Mouse (Mus musculus): Measurements from ENCODE around the gene Tns4. TPM values are rescaled to one million over a fixed set of nuclear protein-coding genes. Genes with fewer than 3 reads are reported as not detected.

Gene Tns4
- polyA plus RNA-seq, 1 experiment = 2.0 TPM

DNA sequence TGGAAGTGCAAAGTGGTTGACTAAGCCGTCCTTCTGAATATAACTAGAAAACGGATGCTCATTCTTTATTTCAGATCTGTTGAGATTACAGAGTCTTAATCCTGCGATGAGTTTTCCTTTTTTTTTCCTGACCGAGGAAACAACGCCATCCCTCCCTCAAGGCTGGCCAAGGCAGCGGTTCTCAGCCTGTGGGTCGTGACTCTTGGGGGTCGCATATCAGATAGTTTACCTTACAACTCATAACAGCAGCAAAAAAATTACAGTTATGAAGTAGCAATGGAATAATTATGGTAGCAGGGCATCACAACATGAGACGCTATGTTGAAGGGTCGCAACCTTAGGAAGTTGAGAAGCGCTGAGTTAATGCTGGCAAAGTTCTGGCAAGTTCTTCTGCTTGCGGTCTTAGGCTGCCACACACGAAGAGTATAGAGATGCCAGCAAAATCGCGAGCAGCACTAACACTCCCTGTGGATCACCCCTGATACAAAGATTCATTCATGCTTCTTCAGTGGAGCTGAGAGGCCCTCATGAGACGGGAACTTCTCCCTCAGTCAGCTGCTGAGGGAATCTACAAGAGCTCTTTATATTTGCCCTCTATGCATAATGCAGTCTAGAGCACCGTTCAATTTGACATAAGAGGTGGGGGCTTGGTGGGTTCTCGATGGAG, 64.5 kb downstream of the Tns4 start:
- Histone ChIP-seq H3K27ac (ENCODE audit: insufficient read depth, low read depth, low read length) (0 out of 2 replicates have a peak overlapping the region, but pooled peaks have one; percentile 19), H3K4me1 (ENCODE audit: control insufficient read depth, insufficient read depth, low read length) (peaks cover 13% of the 10 kb centered on the region), H3K4me3 (ENCODE audit: insufficient read depth, low read length) (peak overlapping the region; percentile 51)
- no peak for TF ChIP-seq CTCF (IDR thresholded peaks at IDR 0.05; ENCODE audit: low read depth, low read length)
- TF ChIP-seq POLR2A (IDR thresholded peaks at IDR 0.05; ENCODE audit: borderline replicate concordance, low read depth, low read length) = no peak

DNA sequence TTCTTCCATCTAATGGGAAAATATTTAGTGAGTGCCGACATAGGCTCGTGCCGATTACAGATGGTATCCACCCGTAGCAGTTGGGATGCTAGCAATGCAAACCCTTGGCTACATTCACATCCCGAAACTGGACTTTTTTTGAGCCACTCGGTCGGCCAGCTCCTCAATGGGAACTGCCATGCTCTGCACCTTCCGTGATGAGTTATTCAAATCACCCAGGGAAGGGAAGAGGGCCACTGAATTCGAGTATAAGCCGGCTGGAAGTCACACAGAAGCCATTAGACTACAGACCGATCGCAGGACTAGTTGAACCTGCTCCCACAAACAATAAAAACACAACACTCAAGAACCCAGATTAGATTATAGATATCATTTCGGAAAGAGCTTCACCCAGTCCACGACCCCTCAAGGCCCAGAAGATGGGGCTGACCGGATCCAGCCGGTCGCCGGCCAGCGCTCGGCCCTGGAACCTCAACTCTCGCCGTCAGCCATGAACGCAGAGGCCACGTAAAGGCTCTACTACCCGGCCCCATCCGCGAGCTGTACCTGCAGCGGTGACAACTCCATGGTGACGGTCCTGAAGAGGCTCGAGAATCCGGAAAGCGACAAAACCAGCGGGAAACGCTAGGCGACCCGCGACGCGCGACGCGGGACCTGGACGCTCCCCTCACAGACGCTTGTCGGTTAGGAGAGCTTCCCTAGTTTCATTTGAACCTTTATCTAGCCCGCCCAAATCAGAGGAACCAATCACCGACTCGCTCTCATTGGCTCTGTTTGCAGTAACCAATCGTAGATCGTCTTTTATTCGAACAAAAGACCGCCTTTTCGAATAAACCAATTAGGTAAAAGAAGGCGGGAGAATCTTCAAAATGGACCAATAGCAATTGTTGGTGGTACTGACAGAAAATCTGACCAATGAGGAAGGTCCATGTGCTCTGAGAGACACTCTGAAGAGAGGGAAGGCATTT, 65.3 kb downstream of the Tns4 start, which contains the start of gene Top2a:
Top2a (minus strand) TSS at position 690 of the 968 bp plus-strand sequence.
- TF ChIP-seq CTCF (IDR thresholded peaks at IDR 0.05; ENCODE audit: low read depth, low read length) (peak; percentile 14; the same call in 1 of the 2 replicates), POLR2A (IDR thresholded peaks at IDR 0.05; ENCODE audit: borderline replicate concordance, low read depth, low read length) (no peak)
- H3K27ac ChIP-seq (ENCODE audit: insufficient read depth, low read depth, low read length) = peak within 1 kb of the TSS; percentile 37
- peak within 1 kb of the TSS; percentile 66 for H3K4me3 ChIP-seq (ENCODE audit: insufficient read depth, low read length)
- H3K4me1 ChIP-seq (ENCODE audit: control insufficient read depth, insufficient read depth, low read length) = peaks cover 13% of the 10 kb centered on the region

DNA sequence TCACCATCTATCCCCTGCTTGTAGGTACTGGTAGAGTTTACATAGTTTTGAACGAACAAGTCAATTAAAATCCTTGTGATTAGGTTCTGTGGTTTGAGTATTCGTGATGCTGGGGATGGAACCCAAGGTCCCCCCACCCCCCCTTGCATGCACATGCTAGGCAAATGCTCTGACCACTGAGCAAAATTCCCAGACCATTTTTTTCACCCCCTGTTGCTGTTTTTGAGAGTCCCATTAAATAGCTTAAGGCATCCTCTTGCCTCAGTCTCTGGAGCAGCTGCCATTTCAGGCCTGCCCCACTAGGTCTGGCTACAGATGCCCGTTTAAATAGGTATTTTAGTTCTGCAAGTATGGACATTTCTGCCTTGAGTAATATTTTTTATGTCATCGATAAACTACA, 66.0 kb downstream of the Tns4 start:
- Histone ChIP-seq H3K27ac (ENCODE audit: insufficient read depth, low read depth, low read length) (peak overlapping the region; percentile 37; the same call in 1 of the 2 replicates), H3K4me3 (ENCODE audit: insufficient read depth, low read length) (peak overlapping the region; percentile 66), H3K4me1 (ENCODE audit: control insufficient read depth, insufficient read depth, low read length) (peaks cover 13% of the 10 kb centered on the region)
- TF ChIP-seq POLR2A (IDR thresholded peaks at IDR 0.05; ENCODE audit: borderline replicate concordance, low read depth, low read length) = no peak
- TF ChIP-seq CTCF (IDR thresholded peaks at IDR 0.05; ENCODE audit: low read depth, low read length) = no peak

DNA sequence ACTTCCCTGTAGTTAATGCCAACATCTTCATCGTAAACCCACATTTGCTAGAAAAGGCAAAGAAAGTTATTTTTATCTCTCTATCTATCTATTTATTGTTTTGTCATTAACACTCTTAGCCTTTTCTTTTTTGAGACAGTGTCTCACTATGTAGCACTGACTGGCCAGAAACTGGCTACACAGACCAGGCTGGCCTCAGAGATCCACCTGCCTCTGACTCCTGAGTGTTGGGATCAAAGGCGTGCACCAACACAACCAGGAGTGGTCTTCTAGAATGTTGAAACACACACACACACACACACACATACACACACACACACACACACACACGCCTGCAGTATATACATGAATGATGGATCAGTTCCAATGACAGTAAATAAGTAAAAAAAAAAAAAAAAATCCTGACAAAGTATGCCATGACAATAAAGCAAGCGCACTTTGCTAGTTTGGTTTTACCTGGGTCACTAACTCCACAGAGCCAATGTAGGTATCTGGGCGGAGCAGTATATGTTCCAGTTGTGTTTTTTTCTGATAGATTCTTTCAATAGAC, 66.6 kb downstream of the Tns4 start:
- Histone ChIP-seq H3K4me1 (ENCODE audit: control insufficient read depth, insufficient read depth, low read length) (peaks cover 13% of the 10 kb centered on the region), H3K4me3 (ENCODE audit: insufficient read depth, low read length) (peak overlapping the region; percentile 38; the same call in 1 of the 2 replicates), H3K27ac (ENCODE audit: insufficient read depth, low read depth, low read length) (no peak overlapping the region)
- TF ChIP-seq CTCF (IDR thresholded peaks at IDR 0.05; ENCODE audit: low read depth, low read length) (no peak), POLR2A (IDR thresholded peaks at IDR 0.05; ENCODE audit: borderline replicate concordance, low read depth, low read length) (no peak)

DNA sequence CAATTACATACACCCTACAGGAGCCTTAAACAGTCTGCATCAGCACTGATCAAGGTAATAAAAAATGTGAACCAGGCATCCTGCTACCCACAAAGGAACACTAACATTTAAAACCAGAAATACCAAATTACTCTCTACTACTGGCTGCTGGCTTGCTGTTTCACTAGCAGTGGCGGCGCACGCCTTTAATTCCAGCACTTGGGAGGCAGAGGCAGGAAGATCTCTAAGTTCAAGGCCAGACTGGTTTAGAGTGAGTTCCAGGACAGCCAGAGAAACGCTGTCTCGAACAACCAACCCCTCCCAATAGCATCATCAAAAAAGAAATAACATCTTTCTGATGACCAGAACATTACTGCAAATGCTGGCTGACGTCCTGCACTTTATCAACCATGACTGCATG, 69.3 kb downstream of the Tns4 start:
- peaks cover 10% of the 10 kb centered on the region for H3K4me1 ChIP-seq (ENCODE audit: control insufficient read depth, insufficient read depth, low read length)
- H3K4me3 ChIP-seq (ENCODE audit: insufficient read depth, low read length) = no peak overlapping the region
- TF ChIP-seq POLR2A (IDR thresholded peaks at IDR 0.05; ENCODE audit: borderline replicate concordance, low read depth, low read length) (no peak), CTCF (IDR thresholded peaks at IDR 0.05; ENCODE audit: low read depth, low read length) (no peak)
- H3K27ac ChIP-seq (ENCODE audit: insufficient read depth, low read depth, low read length) = no peak overlapping the region

Other genes with a start within 250 kb of the Tns4 start
- 16.9 and 20.5 TPM in 2 replicates for gene Wipf2, start 225.7 kb downstream of the Tns4 start, polyA plus RNA-seq (2012; ENCODE audit: insufficient read depth, insufficient read length, missing spikeins)
- 4.8 and 6.9 TPM in 2 replicates for gene Cdc6, start 181.5 kb downstream of the Tns4 start, polyA plus RNA-seq (2012; ENCODE audit: insufficient read depth, insufficient read length, missing spikeins)
- gene Rara, start 161.5 kb downstream of the Tns4 start, polyA plus RNA-seq (2012; ENCODE audit: insufficient read depth, insufficient read length, missing spikeins) = 24.0 and 25.9 TPM in 2 replicates
- gene Gjd3, start 106.3 kb downstream of the Tns4 start, polyA plus RNA-seq (2012; ENCODE audit: insufficient read depth, insufficient read length, missing spikeins) = not detected in 2 replicates
- gene Top2a, start 65.1 kb downstream of the Tns4 start, polyA plus RNA-seq (2012; ENCODE audit: insufficient read depth, insufficient read length, missing spikeins) = 135 and 154 TPM in 2 replicates
- gene Igfbp4, start 48.1 kb downstream of the Tns4 start, polyA plus RNA-seq (2012; ENCODE audit: insufficient read depth, insufficient read length, missing spikeins) = 372 and 390 TPM in 2 replicates
- gene Ccr7, start 65.8 kb upstream of the Tns4 start, polyA plus RNA-seq (2012; ENCODE audit: insufficient read depth, insufficient read length, missing spikeins) = 0.68 TPM in 1 of 2 replicates, not detected in the other
- 98.6 and 111 TPM in 2 replicates for gene Smarce1, start 141.7 kb upstream of the Tns4 start, polyA plus RNA-seq (2012; ENCODE audit: insufficient read depth, insufficient read length, missing spikeins)
- gene Krt222, start 154.8 kb upstream of the Tns4 start, polyA plus RNA-seq (2012; ENCODE audit: insufficient read depth, insufficient read length, missing spikeins) = not detected in 2 replicates
- gene Krt24, start 196.0 kb upstream of the Tns4 start, polyA plus RNA-seq (2012; ENCODE audit: insufficient read depth, insufficient read length, missing spikeins) = not detected in 2 replicates
- not detected in 2 replicates for gene Krt25, start 233.6 kb upstream of the Tns4 start, polyA plus RNA-seq (2012; ENCODE audit: insufficient read depth, insufficient read length, missing spikeins)
- not detected in 2 replicates for gene Krt26, start 248.7 kb upstream of the Tns4 start, polyA plus RNA-seq (2012; ENCODE audit: insufficient read depth, insufficient read length, missing spikeins)

Measured in bone marrow macrophage, adult 2 months (primary cell).